8 mouse cellular contexts compared by ENCODE assay signal in genomic region chr15:36979488-36980201, GRCm38 (mm10). TPM values are rescaled to one million over a fixed set of nuclear protein-coding genes. Genes with fewer than 3 reads are reported as not detected.
DNase-seq lines count a peak whose midpoint lies in the region; ATAC-seq and TF ChIP-seq lines count a peak whose summit lies in the region.

No protein-coding gene starts in this region.

- DNase-seq in CD8-positive naive resting alpha-beta T cell, adult 2 months (ENCODE audit: low read depth in 2 of 2, low spot score in 2 of 2): peak; percentile 39 to 59
- peak; percentile 59 for DNase-seq in left cerebral cortex, postnatal 4 days
- peak; percentile 73 for DNase-seq in mesoderm, embryonic 11.5 days (ENCODE audit: low read depth, low spot score)
- peak; percentile 26 for DNase-seq in spleen, adult 12 weeks (ENCODE audit: low spot score)
- DNase-seq in urinary bladder, postnatal 25 days (ENCODE audit: low spot score): no peak

- H3K36me3 ChIP-seq in embryonic facial prominence, embryonic 15.5 days: no peaks in the 10 kb centered on the region
- no peaks in the 10 kb centered on the region for H3K36me3 ChIP-seq in hindbrain, embryonic 15.5 days

- TF ChIP-seq POLR2A in bone marrow, adult 2 months (IDR thresholded peaks at IDR 0.05; ENCODE audit: borderline replicate concordance, control insufficient read depth, low read depth, low read length): no peak

- peaks cover 1% of the 10 kb centered on the region for H3K4me1 ChIP-seq in bone marrow, adult 2 months (ENCODE audit: control insufficient read depth, insufficient read depth, low read length)
- peaks cover 13% of the 10 kb centered on the region for H3K4me1 ChIP-seq in embryonic facial prominence, embryonic 15.5 days
- H3K4me1 ChIP-seq in hindbrain, embryonic 15.5 days (replicated peaks): peaks cover 25% of the 10 kb centered on the region

- H3K27ac ChIP-seq in bone marrow, adult 2 months (ENCODE audit: control insufficient read depth, insufficient read depth, low read depth, low read length, poor library complexity): 0 out of 2 replicates have a peak overlapping the region, but pooled peaks have one; percentile 1
- no peak overlapping the region for H3K27ac ChIP-seq in embryonic facial prominence, embryonic 15.5 days (replicated peaks)
- H3K27ac ChIP-seq in hindbrain, embryonic 15.5 days (replicated peaks): peak overlapping the region; percentile 82

- H3K9me3 ChIP-seq in embryonic facial prominence, embryonic 15.5 days (replicated peaks): no peaks in the 10 kb centered on the region
- no peaks in the 10 kb centered on the region for H3K9me3 ChIP-seq in hindbrain, embryonic 15.5 days

- intact Hi-C loops in left cerebral cortex, postnatal 4 days (cut with DNase I): loop anchor here (5.0 kb wide), 1 partner anchor 187 kb away; no protein-coding TSS in a partner anchor

- 7% methylated on average over 20 of the region's 20 CpGs for WGBS in bone marrow, adult 2 months
- WGBS in embryonic facial prominence, embryonic 15.5 days: 4% methylated on average over 20 of the region's 20 CpGs
- WGBS in hindbrain, embryonic 15.5 days: 4% methylated on average over 20 of the region's 20 CpGs

- no peak overlapping the region for H3K9ac ChIP-seq in embryonic facial prominence, embryonic 15.5 days
- H3K9ac ChIP-seq in hindbrain, embryonic 15.5 days: peak overlapping the region; percentile 40

- 0 out of 2 replicates have a peak, but pooled peaks have one; percentile 41 for ATAC-seq in embryonic facial prominence, embryonic 15.5 days (ENCODE audit: insufficient number of reproducible peaks, low FRiP score, low TSS enrichment, low read depth)
- peak; percentile 90 for ATAC-seq in hindbrain, embryonic 15.5 days (ENCODE audit: low FRiP score, low read depth)

- H3K27me3 ChIP-seq in embryonic facial prominence, embryonic 15.5 days: no peaks in the 10 kb centered on the region
- no peaks in the 10 kb centered on the region for H3K27me3 ChIP-seq in hindbrain, embryonic 15.5 days

- TF ChIP-seq CTCF in bone marrow, adult 2 months (IDR thresholded peaks at IDR 0.05; ENCODE audit: control insufficient read depth, insufficient read depth, low read length): peak; percentile 50; the same call in 1 of the 2 replicates

- H3K4me3 ChIP-seq in bone marrow, adult 2 months (replicated peaks; ENCODE audit: control insufficient read depth, low read depth, low read length): peak overlapping the region; percentile 54
- H3K4me3 ChIP-seq in embryonic facial prominence, embryonic 15.5 days (replicated peaks): peak overlapping the region; percentile 42
- peak overlapping the region; percentile 38 for H3K4me3 ChIP-seq in hindbrain, embryonic 15.5 days

- H3K4me2 ChIP-seq in embryonic facial prominence, embryonic 15.5 days (replicated peaks): peak overlapping the region; percentile 68
- H3K4me2 ChIP-seq in hindbrain, embryonic 15.5 days: peak overlapping the region; percentile 69

RNA-seq across cellular contexts. Expression of gene Zfp706, which starts 27.9 kb away (rescaled TPM):
- 36.3 and 63.7 TPM in 2 replicates for polyA plus RNA-seq in bone marrow, adult 2 months (2011; ENCODE audit: insufficient read depth, insufficient read length, low replicate concordance, missing spikeins)
- polyA plus RNA-seq in embryonic facial prominence, embryonic 15.5 days (2015; fragmentation: Nextera tagmentation; extraction: Ambion mirVana): 444 and 464 TPM in 2 replicates
- polyA plus RNA-seq in hindbrain, embryonic 15.5 days (2015; fragmentation: Nextera tagmentation; extraction: Ambion mirVana): 407 and 424 TPM in 2 replicates
- 100 to 1,000 TPM; 249 to 250 TPM for total RNA-seq in left cerebral cortex, postnatal 4 days (2021)
